Mouse (Mus musculus): ENCODE measurements around the gene Rarb.
A peak's percentile ranks its signal among the peaks of the same experiment; 100 is the strongest.
"Not testable (repeated sequence)": the region's sequence is repeated elsewhere in the genome, so short reads cannot be mapped to it uniquely, and the experiment has no call there.

The Rarb gene

DNA sequence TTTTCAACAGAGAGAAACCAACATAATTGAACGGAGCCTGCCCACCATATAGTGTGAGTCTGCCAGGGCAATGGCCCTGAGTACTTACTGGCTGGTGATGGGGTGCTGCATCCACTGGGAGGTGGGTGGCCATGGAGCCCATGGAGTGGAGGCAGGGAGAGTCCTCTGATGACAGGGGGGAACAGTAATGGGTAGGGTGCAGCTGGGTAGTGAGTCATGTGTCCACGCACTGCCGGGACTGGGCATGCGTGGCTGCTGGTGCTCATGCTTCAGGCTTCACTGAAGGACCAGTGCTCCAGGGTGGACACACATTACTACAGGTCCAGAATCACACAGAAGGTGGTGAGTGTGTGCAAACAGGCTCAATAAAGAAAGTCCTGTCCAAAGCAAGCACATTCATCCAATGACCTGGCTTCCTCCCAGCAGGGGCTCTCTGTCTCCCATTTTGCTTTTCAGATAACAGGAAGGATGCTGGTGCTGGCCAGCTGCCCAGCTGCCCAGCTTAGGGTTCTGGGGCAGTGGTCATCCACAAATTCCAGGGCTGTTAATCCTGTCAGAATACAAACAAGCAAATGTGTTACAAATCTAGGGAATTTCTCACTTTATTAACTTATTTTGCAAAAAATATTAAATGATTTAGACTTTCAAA, at the start of gene Rarb:
Rarb (minus strand) TSS at position 555 of the 649 bp plus-strand sequence.
- no peak for DNase-seq (ENCODE audit: low spot score)

DNA sequence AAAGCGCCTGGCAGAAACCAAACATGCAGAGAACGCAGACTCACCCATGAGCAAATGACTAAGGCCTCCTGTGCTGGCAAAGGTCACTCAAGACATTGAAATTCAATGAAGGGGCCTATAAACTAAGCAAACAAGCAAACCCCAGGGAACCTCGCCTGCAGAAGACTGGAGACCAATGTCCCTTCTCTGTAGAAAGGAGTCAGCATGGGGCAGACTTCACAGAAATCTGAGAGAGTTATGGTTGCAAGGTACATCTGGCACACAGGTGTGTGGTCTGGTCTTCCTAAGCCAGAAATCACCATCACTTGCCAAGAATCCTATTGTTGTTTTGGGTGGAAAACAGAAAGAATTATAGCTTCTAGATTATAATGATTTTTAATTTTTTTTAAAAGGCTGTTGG, 23.1 kb upstream of the Rarb start:
- no peak for DNase-seq (ENCODE audit: low spot score)

DNA sequence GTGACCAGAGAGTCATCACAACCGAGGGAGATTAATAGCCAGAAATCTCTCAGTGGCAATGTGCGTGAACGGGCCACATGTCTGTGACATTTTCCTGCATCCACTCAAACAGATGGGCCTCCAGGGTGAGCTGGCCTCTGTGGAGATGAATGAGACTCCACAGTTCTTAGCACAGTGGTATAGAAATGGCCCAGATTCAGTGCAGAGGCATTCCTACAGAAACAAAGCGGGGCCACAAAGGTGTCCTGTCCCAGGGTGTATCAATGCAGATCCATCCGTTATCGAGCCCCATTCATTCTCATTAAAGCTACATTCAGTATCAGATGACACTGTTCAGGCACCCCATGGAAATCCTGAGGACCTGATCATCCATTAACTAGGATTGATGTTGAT, 22.6 kb upstream of the Rarb start:
- DNase-seq (ENCODE audit: low spot score): no peak

DNA sequence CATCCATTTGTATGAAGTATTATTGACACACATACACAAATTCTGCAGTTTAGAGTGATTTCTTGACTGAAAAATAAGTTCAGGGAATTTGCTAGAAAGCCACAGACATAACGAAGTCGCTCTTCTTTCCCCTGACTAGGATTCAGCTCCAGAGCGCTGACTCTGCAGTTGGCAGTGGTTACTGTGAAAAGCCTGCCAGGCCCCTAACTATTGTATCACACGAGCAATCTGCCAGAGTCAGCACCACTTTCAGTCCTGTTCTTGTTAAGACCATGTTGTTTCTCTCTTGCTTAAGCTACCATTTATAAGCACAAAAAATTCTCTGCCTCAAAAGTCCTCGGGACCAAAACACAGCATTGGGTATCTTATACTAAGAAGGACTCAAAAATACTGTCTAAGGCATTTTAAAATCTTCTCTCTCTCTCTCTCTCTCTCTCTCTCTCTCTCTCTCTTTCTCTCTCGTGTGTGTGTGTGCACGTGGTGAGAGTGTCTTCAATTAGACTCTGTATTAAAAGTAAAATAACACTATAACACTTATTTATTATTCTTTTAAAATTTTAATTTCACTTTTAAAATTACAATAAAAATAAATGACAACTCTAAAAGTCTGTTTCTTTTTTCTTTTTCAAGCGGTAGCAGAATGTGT, 22.1 kb upstream of the Rarb start:
- DNase-seq (ENCODE audit: low spot score): peak; percentile 70

DNA sequence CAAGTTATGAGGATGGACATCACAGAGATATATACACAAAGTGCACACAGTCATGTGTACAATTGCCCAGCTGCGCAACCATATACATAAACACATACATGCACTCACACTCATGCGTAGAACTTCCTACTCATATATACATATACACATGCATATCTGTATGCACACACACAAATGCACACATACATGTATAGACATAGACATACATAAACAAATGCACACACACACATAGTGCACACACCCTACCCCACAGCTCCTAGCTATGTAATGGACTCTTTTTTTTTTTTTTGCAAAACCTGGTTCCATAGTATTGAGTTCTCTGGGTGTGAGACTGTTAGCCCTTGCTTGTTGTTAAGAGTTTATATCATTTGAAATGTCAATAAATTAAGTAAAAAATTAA, 21.2 kb upstream of the Rarb start:
- DNase-seq (ENCODE audit: low spot score): no peak

DNA sequence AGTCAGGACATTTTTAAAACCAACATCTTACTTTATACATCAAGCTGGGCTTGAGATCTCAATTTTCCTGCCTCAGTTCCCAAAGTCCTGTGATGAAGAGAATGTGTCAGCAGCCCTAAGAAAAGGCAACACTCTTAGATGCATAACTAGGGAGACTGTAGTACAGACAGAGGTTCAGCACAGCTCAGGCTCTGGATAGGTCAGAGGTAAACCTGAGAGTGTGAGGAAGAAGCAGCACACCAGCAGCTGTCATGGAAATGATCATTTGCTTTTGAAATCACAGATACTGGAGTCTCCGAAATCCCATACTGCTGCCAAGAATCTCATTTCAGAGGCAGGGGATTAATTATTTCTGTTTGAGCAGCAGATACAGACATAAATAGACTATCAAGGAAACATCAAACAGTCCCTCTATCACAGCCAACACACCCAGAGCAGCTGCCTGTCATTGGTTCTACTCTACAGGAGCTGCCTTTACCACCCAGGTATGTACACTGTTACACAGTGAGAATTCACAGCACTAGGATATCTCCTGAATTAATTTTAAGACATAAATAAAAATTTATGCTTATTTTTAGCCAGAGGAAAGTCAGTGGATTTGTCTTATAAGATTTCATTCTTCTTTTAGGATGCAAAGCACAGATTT, 3.7 kb downstream of the Rarb start:
- DNase-seq (ENCODE audit: low spot score): no peak

DNA sequence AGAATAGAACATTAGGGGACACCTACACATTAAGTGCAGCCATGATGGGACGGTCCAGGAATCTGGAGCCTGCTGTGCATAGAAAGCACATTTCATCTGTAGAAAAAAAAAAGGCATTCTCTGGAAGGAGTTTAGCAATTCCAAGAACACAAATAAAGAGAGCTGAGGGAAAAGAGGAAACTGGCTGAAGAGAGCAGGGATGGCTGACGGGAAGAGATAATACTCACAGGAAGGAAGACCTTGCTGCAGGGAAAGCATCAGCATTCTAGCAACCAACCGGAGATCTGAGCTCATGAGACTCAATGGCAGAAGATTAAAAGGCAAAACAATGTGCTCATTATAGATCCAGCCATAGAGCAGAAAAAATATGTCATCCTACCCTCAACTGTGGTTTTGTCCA, 12.8 kb downstream of the Rarb start:
- DNase-seq (ENCODE audit: low spot score): no peak

- no peak for DNase-seq (ENCODE audit: low spot score)
Observed at GRCm38 (mm10) chr14:16790161-16790560, 28.8 kb downstream of the Rarb start.

GRCm38 (mm10) chr14:16781942-16782541, 36.9 kb downstream of the Rarb start:
- DNase-seq (ENCODE audit: low spot score): no peak

- no peak for DNase-seq (ENCODE audit: low spot score)
Observed at GRCm38 (mm10) chr14:16776723-16777381, 42.1 kb downstream of the Rarb start.

DNA sequence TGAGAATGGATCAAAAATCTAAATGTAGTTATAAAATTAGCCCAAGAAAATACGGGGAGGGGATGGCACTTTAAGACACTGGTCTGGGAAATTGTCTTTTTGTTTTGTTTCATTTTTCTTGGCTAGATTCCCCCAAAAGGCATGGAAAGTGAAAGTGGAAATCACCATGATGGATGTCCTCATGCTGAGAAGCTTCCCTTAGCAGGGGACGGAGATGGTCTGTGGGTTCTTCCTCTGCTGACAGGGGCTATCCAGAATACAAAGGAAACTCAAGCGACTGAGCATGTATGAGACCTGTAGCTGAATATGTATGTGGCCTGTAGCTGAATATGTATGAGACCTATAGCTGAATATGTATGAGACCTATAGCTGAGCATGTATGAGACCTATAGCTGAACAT, 46.0 kb downstream of the Rarb start:
- peak; percentile 45 for DNase-seq (ENCODE audit: low spot score)

DNA sequence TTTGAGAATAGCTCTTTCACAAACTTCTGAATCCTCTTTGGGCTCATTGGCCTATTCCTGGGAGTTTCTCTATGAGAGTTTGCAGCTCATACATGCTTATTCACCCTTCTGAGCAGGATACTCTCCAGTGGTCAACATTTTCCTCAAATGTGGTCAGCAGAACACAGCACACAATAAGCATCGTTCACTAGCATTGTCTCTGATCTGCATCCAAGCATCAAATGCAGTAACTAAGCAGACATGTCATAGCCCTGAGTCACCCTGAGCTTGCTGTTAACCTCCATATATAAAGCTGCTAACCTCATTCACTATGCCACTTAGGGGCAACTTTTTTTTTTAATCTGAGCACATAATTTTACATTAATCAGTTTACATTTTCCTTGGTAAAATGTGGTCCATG, 53.1 kb downstream of the Rarb start:
- DNase-seq (ENCODE audit: low spot score): no peak

GRCm38 (mm10) chr14:16762773-16763172, 56.2 kb downstream of the Rarb start:
- peak; percentile 60 for DNase-seq (ENCODE audit: low spot score)

GRCm38 (mm10) chr14:16758773-16759434, 60.1 kb downstream of the Rarb start:
- no peak for DNase-seq (ENCODE audit: low spot score)

- not testable (repeated sequence) for DNase-seq (ENCODE audit: low spot score)
Observed at GRCm38 (mm10) chr14:16755601-16756000, 63.4 kb downstream of the Rarb start.

- DNase-seq (ENCODE audit: low spot score): peak; percentile 26
Observed at GRCm38 (mm10) chr14:16752648-16753047, 66.3 kb downstream of the Rarb start.

- DNase-seq (ENCODE audit: low spot score): no peak
Observed at GRCm38 (mm10) chr14:16746982-16747578, 71.9 kb downstream of the Rarb start.

GRCm38 (mm10) chr14:16740982-16741739, 77.8 kb downstream of the Rarb start:
- no peak for DNase-seq (ENCODE audit: low spot score)

DNA sequence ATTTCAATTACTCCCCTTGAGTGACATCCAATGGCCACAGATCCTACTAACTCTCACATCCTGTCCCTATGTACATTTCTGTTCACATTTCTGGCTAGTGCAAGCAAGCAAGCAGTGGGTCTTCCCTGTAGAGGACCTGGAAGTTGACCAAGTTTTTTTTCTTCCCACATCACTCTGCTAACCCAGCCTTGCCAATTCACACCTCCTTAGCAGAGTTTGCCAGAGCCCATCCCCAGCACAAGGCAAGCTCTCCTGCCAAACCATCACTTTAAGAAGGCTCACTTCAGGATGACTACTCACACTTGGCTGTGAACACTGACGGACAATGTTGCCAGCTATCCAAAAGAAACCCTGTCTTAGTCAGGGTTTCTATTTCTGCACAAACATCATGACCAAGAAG, 80.4 kb downstream of the Rarb start:
- peak; percentile 5 for DNase-seq (ENCODE audit: low spot score)

- DNase-seq (ENCODE audit: low spot score): no peak
Observed at GRCm38 (mm10) chr14:16737781-16738180, 81.2 kb downstream of the Rarb start.

Measured in adipocyte (in vitro differentiated cells).